Mouse (Mus musculus) stomach, postnatal 0 days (tissue): ENCODE measurements around the gene Ctla4. TPM values are rescaled to one million over a fixed set of nuclear protein-coding genes. Genes with fewer than 3 reads are reported as not detected.

Source experiments
- ATAC-seq: fragments of 200-750 bp; cut with Nextera tagmentation; 2 replicates; pipeline ENCODE4 v1.8.0; 2017; ENCODE audit not compliant: low FRiP score, low TSS enrichment
- DNase-seq: peaks from one replicate; pipeline ENCODE4 v3.0.0-alpha.2; 2016; ENCODE audit warnings: low spot score
- H3K27ac ChIP-seq: fragments of 300-500 bp; sonication (generic); replicated peaks from 2 replicates; pipeline ENCODE4 v1.5.1; 2014; ENCODE audit warnings: mild to moderate bottlenecking, control low read depth
- H3K27me3 ChIP-seq: fragments of 300-500 bp; sonication (generic); 2 replicates; pipeline ENCODE4 v1.6.1; 2014; ENCODE audit warnings: low read length; ENCODE audit not compliant: control insufficient read depth, insufficient read depth
- H3K36me3 ChIP-seq: fragments of 300-500 bp; sonication (generic); 2 replicates; pipeline ENCODE4 v1.6.1; 2014; ENCODE audit warnings: low read length, mixed read lengths; ENCODE audit not compliant: control insufficient read depth, insufficient read depth
- H3K4me1 ChIP-seq: fragments of 300-500 bp; sonication (generic); replicated peaks from 2 replicates; pipeline ENCODE4 v1.6.1; 2014; ENCODE audit warnings: antibody characterized with exemption; ENCODE audit not compliant: control insufficient read depth, insufficient read depth
- H3K4me2 ChIP-seq: fragments of 300-500 bp; sonication (generic); replicated peaks from 2 replicates; pipeline ENCODE4 v1.6.1; 2014; ENCODE audit warnings: low read depth, mild to moderate bottlenecking, control low read depth, moderate library complexity
- H3K4me3 ChIP-seq: fragments of 300-500 bp; sonication (generic); 2 replicates; pipeline ENCODE4 v1.5.1; 2014; ENCODE audit warnings: low read depth, low read length, control low read depth
- H3K9ac ChIP-seq: fragments of 300-500 bp; sonication (generic); 2 replicates; pipeline ENCODE4 v1.6.1; 2014; ENCODE audit warnings: mild to moderate bottlenecking, low read length, control low read depth, mixed read lengths
- H3K9me3 ChIP-seq: fragments of 300-500 bp; sonication (generic); 2 replicates; pipeline ENCODE4 v1.6.1; 2016; ENCODE audit warnings: low read length; ENCODE audit not compliant: control insufficient read depth
- CTCF ChIP-seq: IDR thresholded peaks from 2 replicates; pipeline ENCODE4 v1.5.1; 2016; ENCODE audit warnings: antibody characterized with exemption, low read depth, mild to moderate bottlenecking, moderate library complexity
- EP300 ChIP-seq: optimal IDR thresholded peaks from 2 replicates; pipeline ENCODE3; 2016; ENCODE audit warnings: antibody characterized with exemption
- WGBS: fragments of 180-500 bp; shearing (Covaris S2); extraction: QIAGEN DNeasy Blood & Tissue Kit; methylation state at CpG from one replicate; pipeline ENCODE4 v1.1.7; 2014; 5-methylcytosine and 5-hydroxymethylcytosine counted together
- polyA plus RNA-seq: library from polyadenylated mRNA; unstranded; fragments of >200 nt; fragmentation: Nextera tagmentation; extraction: Ambion mirVana; gene quantifications from 2 replicates; pipeline ENCODE4 v1.2.1, GENCODE M21; 2015

The Ctla4 gene
- polyA plus RNA-seq, 1 experiment from 2014 or later: not detected

- H3K27ac ChIP-seq: 0 out of 2 replicates have a peak overlapping the region, but pooled peaks have one; percentile 24
These were observed 25.4 kb upstream of the Ctla4 start for GRCm38 (mm10) chr1:60861431-60861830.

DNA sequence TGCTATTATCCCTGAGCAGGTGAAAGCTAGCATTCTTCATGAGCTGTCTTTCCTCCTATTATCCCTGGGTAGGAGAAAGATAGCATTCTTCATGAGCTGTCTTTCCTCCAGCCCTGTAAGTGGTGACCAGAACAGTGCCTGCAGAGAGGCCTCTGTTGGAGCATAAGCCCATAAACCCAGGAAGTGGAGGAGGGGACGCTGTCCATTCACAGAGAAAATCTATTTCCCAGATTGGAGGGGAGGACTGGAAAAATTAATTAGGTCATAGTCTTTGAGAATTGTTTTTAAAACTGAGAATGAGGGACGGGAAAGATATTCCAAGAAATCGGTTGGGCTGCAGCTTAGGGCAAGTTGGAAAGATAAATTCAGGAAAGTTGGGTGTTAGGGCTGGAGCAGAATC is 24.3 kb upstream of the Ctla4 start:
- ATAC-seq (no peak), DNase-seq (no peak)
- Histone ChIP-seq H3K4me3 (no peak overlapping the region), H3K36me3 (no peaks in the 10 kb centered on the region), H3K4me2 (no peak overlapping the region), H3K27me3 (no peaks in the 10 kb centered on the region), H3K9me3 (no peaks in the 10 kb centered on the region), H3K27ac (0 out of 2 replicates have a peak overlapping the region, but pooled peaks have one; percentile 2), H3K4me1 (no peaks in the 10 kb centered on the region), H3K9ac (no peak overlapping the region)
- TF ChIP-seq CTCF: no peak
- TF ChIP-seq EP300: no peak
- 52% methylated on average over 3 of the region's 3 CpGs for WGBS

More at GRCm38 (mm10) chr1:60861431-60861830, 25.4 kb upstream of the Ctla4 start:
- DNase-seq: no peak
- Histone ChIP-seq H3K9me3 (no peaks in the 10 kb centered on the region), H3K27me3 (no peaks in the 10 kb centered on the region), H3K4me2 (0 out of 2 replicates have a peak overlapping the region, but pooled peaks have one; percentile 24), H3K36me3 (no peaks in the 10 kb centered on the region), H3K9ac (no peak overlapping the region), H3K4me3 (no peak overlapping the region), H3K4me1 (no peaks in the 10 kb centered on the region)
- ATAC-seq: no peak
- TF ChIP-seq EP300 (no peak), CTCF (no peak)
- 73% methylated on average over 5 of the region's 5 CpGs for WGBS

- no peak for TF ChIP-seq EP300
- no peak for TF ChIP-seq CTCF
- no peak for DNase-seq
- peak; percentile 59 for ATAC-seq
These were observed 23.8 kb upstream of the Ctla4 start for GRCm38 (mm10) chr1:60862951-60863461.

GRCm38 (mm10) chr1:60863701-60864100 is 23.1 kb upstream of the Ctla4 start:
- H3K9ac ChIP-seq: no peak overlapping the region
- DNase-seq: no peak
- H3K4me3 ChIP-seq: no peak overlapping the region
- ATAC-seq: no peak
- no peaks in the 10 kb centered on the region for H3K9me3 ChIP-seq
- H3K4me1 ChIP-seq: no peaks in the 10 kb centered on the region
- WGBS: 70% methylated on average over 3 of the region's 3 CpGs
- no peaks in the 10 kb centered on the region for H3K27me3 ChIP-seq
- H3K36me3 ChIP-seq: no peaks in the 10 kb centered on the region
- no peak for TF ChIP-seq CTCF
- TF ChIP-seq EP300: no peak
- H3K4me2 ChIP-seq: no peak overlapping the region
- no peak overlapping the region for H3K27ac ChIP-seq

More at GRCm38 (mm10) chr1:60862951-60863461, 23.8 kb upstream of the Ctla4 start:
- no peak overlapping the region for H3K9ac ChIP-seq
- no peaks in the 10 kb centered on the region for H3K4me1 ChIP-seq
- H3K4me3 ChIP-seq: no peak overlapping the region
- no peaks in the 10 kb centered on the region for H3K36me3 ChIP-seq
- no peaks in the 10 kb centered on the region for H3K9me3 ChIP-seq
- 35% methylated on average over 13 of the region's 13 CpGs for WGBS
- H3K27ac ChIP-seq: no peak overlapping the region
- H3K4me2 ChIP-seq: no peak overlapping the region
- H3K27me3 ChIP-seq: no peaks in the 10 kb centered on the region

DNA sequence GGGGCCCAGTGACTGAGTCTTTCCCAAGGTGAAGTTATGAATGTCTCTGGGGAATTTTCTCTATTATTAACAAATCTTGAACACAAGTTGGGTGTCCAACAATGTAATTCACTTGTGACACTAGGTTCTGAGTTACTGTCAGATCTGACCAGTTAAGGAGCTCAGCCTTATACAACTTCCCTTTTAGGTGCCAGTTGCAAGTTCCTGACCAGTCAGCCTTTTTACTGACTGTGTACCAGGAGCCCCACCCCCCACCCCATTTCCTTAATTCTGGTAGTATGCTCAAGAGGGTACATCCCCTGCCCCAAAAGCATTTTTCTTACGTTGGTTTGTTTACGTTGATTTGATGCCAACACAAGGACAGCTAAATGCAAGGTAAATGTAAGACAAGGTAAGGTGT is 21.6 kb upstream of the Ctla4 start:
- WGBS: 71% methylated on average over 2 of the region's 2 CpGs
- ATAC-seq: no peak
- no peak overlapping the region for H3K27ac ChIP-seq
- no peaks in the 10 kb centered on the region for H3K4me1 ChIP-seq
- H3K27me3 ChIP-seq: no peaks in the 10 kb centered on the region
- no peak overlapping the region for H3K4me2 ChIP-seq
- H3K36me3 ChIP-seq: no peaks in the 10 kb centered on the region
- H3K4me3 ChIP-seq: no peak overlapping the region
- no peak for DNase-seq
- TF ChIP-seq EP300 (no peak), CTCF (no peak)
- H3K9ac ChIP-seq: no peak overlapping the region
- H3K9me3 ChIP-seq: no peaks in the 10 kb centered on the region

DNA sequence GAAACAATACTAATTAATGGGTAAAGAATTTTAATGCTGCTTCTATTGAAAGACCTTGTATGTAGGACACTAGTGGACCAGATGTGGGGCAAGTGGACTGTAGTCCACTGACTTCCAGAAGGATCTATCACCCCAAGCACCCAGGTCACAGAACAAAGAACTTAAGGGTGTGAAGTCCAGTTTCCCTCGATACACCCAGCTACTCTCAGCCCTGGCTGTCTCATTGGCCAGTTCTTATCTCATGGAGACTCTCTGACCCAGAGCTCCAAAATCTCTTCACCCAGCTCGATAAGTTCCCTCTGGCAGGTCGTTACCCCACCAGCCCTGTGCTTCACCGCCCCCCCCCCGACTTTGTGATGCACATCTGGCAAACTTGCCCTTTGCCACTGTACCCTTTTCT is 20.8 kb upstream of the Ctla4 start:
- DNase-seq (no peak), ATAC-seq (no peak)
- TF ChIP-seq CTCF (no peak), EP300 (no peak)
- Histone ChIP-seq H3K9me3 (no peaks in the 10 kb centered on the region), H3K27ac (no peak overlapping the region), H3K27me3 (no peaks in the 10 kb centered on the region), H3K4me1 (no peaks in the 10 kb centered on the region), H3K4me3 (no peak overlapping the region), H3K36me3 (no peaks in the 10 kb centered on the region), H3K9ac (no peak overlapping the region), H3K4me2 (no peak overlapping the region)
- WGBS: 67% methylated on average over 5 of the region's 5 CpGs
